Mouse (Mus musculus) liver, postnatal 0 days (tissue): ENCODE measurements at regions not wholly inside any gene's neighbourhood (a gene's known extent, or its start where the extent isn't known, plus 50 kb on each side); places are given as distances from the start of the nearest gene placed in this dataset.

ENCODE experiments used
- CTCF ChIP-seq: sonication (generic); IDR thresholded peaks from 2 replicates; pipeline ENCODE4 v1.5.1; 2016; ENCODE audit warnings: antibody characterized with exemption, low read depth
- EP300 ChIP-seq: IDR thresholded peaks from 2 replicates; pipeline ENCODE4 v1.6.1; 2016; ENCODE audit warnings: antibody characterized with exemption, low read depth, mild to moderate bottlenecking

- no peak for TF ChIP-seq CTCF
- no peak for TF ChIP-seq EP300
Observed at GRCm38 (mm10) chr3:148761586-148761985, 228.8 kb downstream of the Adgrl2 start.
